Mouse (Mus musculus): ENCODE measurements around the gene Trip11. TPM values are rescaled to one million over a fixed set of nuclear protein-coding genes. Genes with fewer than 3 reads are reported as not detected.

Trip11 gene
- total RNA-seq, 1 experiment from 2014 or later = 121 TPM

DNA sequence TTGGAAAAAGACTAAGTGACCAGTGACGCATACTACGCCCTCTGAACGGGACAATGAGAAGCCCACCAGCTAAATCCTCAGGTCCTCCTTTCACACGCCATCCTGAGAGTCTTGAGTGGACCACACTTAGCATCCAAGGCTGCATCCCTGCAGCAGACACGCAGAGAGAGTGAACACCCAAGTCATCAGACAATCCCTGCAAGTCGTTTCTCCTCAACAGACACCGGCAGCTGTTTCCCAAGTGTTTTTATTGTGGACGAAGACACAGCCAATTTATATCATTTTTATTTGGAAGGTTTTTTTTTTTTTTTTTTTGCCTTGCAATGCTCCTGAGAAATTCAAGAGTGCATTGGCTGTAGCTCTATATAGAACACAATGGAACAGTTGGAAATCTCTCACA lies 79.3 kb downstream of the Trip11 start:
- no peak for ATAC-seq (ENCODE audit: extremely low read depth, insufficient number of reproducible peaks, low FRiP score, poor library complexity, severe bottlenecking)

DNA sequence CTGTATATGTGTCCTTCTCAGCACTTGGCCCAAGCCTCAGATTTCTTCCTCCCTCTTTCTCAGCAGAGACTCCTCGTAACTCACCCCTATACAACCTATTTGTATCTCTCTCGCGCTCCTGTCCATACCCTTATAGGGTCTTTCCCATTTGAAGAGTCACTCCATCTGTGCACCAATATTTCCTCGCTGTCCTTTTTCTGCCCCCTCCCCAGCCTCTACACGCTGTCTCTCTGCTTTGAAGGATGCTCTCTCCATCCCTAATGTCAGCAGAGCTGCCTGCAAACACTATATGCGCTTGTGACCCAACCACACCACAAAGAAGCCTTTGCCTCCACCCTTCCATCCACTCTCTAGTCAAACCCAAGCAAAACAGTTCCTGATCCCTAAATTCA lies 80.0 kb downstream of the Trip11 start:
- ATAC-seq (ENCODE audit: extremely low read depth, insufficient number of reproducible peaks, low FRiP score, poor library complexity, severe bottlenecking) = no peak

GRCm38 (mm10) chr12:101832179-101833114 lies 80.6 kb downstream of the Trip11 start:
- no peak for ATAC-seq (ENCODE audit: extremely low read depth, insufficient number of reproducible peaks, low FRiP score, poor library complexity, severe bottlenecking)

DNA sequence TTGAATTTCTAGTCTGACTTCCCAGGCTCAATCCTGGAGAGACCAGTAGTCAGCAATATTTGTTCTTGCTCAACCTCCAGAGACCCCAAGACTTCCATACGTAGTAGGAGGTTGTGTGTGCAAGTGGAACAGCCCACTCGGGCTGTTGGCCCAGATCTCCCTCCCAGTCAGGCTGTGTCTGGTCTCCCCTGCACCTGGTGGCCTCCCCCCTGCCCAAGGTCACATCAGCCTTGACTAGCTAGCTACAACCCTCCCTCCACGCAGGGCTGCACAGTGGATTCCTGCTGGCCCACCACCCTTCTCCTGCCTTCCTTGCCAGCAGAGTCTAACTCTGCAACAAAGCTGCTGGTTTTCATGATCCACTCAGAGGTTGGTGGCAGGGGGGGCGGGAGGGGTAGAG lies 81.8 kb downstream of the Trip11 start:
- no peak for ATAC-seq (ENCODE audit: extremely low read depth, insufficient number of reproducible peaks, low FRiP score, poor library complexity, severe bottlenecking)

DNA sequence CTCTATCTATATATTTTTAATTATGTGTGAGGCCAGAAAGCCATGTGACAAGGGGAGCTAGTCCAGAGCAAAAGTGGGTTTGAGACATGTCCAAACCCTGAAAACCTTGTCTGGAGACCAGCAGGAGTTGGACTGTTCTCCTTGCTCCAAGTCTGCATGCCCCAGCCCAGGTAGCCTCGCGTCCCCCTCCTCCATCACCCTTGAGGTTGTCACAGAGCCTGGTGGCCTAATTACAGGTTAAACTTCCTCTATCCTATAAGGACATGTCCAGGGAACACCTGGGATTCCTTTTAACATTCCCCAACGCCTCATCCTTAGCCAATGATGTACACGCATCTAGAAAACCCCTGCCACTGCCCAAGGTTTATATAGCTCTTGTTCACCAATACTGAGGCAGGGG lies 89.9 kb downstream of the Trip11 start:
- no peak for ATAC-seq (ENCODE audit: extremely low read depth, insufficient number of reproducible peaks, low FRiP score, poor library complexity, severe bottlenecking)

- no peak for ATAC-seq (ENCODE audit: extremely low read depth, insufficient number of reproducible peaks, low FRiP score, poor library complexity, severe bottlenecking)
Observed at GRCm38 (mm10) chr12:101821596-101821995, 91.5 kb downstream of the Trip11 start.

- ATAC-seq (ENCODE audit: extremely low read depth, insufficient number of reproducible peaks, low FRiP score, poor library complexity, severe bottlenecking) = no peak
Observed at GRCm38 (mm10) chr12:101819570-101819969, 93.5 kb downstream of the Trip11 start.

DNA sequence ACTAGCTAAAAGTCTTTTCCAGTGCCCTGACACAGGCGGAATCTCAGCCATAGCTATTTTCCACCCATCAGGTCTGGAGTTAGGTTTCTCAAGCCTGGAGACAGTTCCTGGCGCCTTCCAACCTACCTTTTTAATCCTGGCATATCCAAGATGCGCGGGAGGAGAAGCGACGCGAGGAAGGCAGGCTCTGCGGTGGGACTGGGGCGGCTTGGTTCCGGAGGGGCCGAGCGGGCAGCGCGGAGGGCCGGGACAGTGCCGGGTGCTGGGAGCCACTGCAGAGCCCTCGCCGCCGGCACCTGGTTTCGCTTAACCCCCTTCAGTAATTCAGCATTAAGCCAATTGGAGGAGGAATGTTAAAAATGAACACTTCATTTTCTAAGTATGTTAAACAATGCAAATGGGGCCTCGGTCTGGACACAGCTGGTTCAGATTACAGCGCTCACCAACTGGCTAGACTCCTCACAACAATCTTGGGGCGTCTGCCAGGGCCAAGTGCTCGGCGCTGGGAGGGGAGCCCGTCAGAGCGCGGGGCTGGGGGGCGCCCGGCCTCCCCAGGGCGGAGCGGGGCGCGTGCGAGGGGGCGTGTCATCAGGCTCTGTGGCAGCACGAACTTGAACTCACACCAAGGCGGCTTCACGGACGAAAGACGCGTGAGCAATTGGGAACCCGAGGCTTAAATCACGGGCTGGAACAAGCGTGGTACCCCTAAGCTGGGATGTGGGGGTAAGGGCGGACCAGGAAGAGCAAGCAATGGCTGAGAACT lies 94.3 kb downstream of the Trip11 start, which contains the start of gene Fbln5:
Fbln5 (minus strand) TSS at position 448 of the 763 bp plus-strand sequence.
- no peak for ATAC-seq (ENCODE audit: extremely low read depth, insufficient number of reproducible peaks, low FRiP score, poor library complexity, severe bottlenecking)

- ATAC-seq (ENCODE audit: extremely low read depth, insufficient number of reproducible peaks, low FRiP score, poor library complexity, severe bottlenecking) = no peak
Observed at GRCm38 (mm10) chr12:101818246-101818607, 94.8 kb downstream of the Trip11 start.

GRCm38 (mm10) chr12:101816810-101817209 lies 96.3 kb downstream of the Trip11 start:
- ATAC-seq (ENCODE audit: extremely low read depth, insufficient number of reproducible peaks, low FRiP score, poor library complexity, severe bottlenecking) = no peak

DNA sequence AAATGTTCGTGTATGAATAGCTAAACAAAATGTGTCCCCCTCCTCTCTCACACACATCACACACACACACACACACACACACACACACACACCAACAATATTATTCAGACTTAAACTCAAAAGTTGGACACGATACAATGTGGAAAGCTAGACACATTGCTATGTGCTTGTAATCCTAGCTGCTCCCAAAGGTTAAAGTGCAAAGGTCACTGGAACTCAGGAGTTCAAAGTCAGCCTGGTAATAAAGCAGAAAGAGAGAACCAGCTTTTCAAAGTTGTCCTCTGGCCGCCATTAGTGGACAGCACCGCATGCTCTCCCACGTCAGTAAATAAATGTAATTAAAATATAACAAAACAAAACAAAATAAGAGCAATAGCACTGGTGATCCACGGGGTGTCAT lies 97.3 kb downstream of the Trip11 start:
- no peak for ATAC-seq (ENCODE audit: extremely low read depth, insufficient number of reproducible peaks, low FRiP score, poor library complexity, severe bottlenecking)

GRCm38 (mm10) chr12:101814423-101814822 lies 98.6 kb downstream of the Trip11 start:
- no peak for ATAC-seq (ENCODE audit: extremely low read depth, insufficient number of reproducible peaks, low FRiP score, poor library complexity, severe bottlenecking)

DNA sequence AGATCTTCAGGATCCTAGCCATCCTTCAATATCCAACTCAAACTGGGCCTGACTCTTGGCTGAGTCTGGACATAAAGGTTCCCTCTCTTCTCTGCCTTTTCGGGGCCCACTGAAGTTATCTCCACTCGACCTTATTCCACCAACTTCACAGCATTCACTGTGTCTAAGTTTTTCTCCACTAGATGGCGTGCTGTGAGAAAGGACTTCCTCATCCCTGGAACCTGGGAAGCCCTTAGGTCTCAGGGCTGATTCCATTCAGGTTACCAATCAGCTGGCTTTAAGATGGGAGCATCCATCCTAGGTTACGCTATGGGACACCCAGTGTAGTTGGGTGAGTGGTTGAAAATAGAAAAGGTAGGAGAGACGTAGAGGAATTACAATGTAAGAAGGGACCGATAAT lies 101.9 kb downstream of the Trip11 start:
- no peak for ATAC-seq (ENCODE audit: extremely low read depth, insufficient number of reproducible peaks, low FRiP score, poor library complexity, severe bottlenecking)

GRCm38 (mm10) chr12:101810515-101810914 lies 102.6 kb downstream of the Trip11 start:
- ATAC-seq (ENCODE audit: extremely low read depth, insufficient number of reproducible peaks, low FRiP score, poor library complexity, severe bottlenecking) = no peak

GRCm38 (mm10) chr12:101807400-101807799 lies 105.7 kb downstream of the Trip11 start:
- no peak for ATAC-seq (ENCODE audit: extremely low read depth, insufficient number of reproducible peaks, low FRiP score, poor library complexity, severe bottlenecking)

GRCm38 (mm10) chr12:101802445-101802844 lies 110.6 kb downstream of the Trip11 start:
- no peak for ATAC-seq (ENCODE audit: extremely low read depth, insufficient number of reproducible peaks, low FRiP score, poor library complexity, severe bottlenecking)

- ATAC-seq (ENCODE audit: extremely low read depth, insufficient number of reproducible peaks, low FRiP score, poor library complexity, severe bottlenecking) = no peak
Observed at GRCm38 (mm10) chr12:101801744-101802143, 111.3 kb downstream of the Trip11 start.

- ATAC-seq (ENCODE audit: extremely low read depth, insufficient number of reproducible peaks, low FRiP score, poor library complexity, severe bottlenecking) = no peak
Observed at GRCm38 (mm10) chr12:101801051-101801450, 112.0 kb downstream of the Trip11 start.

DNA sequence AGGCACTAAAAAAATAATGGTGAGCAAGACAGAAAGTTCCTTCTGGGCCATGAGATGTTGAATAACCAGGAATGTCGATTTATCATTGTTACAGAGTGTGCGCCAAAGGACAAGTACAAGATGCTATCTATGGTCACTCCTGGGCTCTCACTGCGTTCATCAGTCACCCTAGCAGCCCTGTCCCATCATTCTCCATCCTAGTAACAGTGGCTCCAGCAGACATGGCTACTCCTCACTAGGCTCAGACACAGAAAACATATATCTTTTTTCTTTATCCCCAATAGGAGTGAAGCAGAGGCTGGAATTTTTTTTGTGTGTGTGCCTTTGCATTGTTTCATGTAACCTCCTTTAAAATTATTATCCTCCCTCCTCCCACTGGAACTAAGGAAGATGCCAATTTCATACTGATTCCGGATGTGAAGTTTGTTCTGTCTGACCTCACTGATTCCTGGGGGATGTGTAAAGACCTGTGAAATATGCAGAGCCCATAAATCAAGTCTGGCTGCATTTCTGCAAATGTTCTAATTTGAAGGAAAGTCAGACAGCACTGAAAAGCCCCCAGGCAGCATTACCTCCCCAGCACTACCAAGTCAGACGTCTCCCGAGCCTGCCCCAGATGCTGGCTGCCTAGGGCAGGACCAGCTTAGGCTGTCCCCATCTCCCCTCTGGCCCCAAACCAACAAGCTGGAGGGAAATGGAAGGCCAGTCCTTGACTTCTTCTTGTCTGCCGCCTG lies 114.7 kb downstream of the Trip11 start:
- ATAC-seq (ENCODE audit: extremely low read depth, insufficient number of reproducible peaks, low FRiP score, poor library complexity, severe bottlenecking) = no peak
